Mouse (Mus musculus): Measurements from ENCODE around the gene Col23a1. TPM values are rescaled to one million over a fixed set of nuclear protein-coding genes. Genes with fewer than 3 reads are reported as not detected.

Gene Col23a1
- polyA plus RNA-seq, 1 experiment from 2014 or later = 4.0 TPM

DNA sequence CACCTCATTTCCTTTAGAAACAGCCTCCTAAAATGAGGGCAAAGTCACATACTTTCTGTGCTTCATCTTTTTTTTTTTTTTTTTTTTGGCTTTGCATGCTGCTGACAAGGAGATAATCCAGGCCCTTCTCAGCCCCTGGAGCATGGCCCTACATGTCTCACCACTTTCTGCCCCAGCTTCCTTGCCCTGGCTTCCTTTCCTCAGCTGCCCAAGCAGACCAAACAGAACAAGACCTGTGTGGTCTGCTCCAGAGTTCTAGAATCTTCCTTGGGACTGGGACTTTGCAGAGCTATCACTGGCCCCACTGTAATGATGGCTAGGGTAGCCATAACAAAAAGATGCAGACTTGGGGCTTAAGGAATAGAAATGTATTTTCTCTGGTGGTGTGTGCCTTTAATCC is 300.3 kb downstream of the Col23a1 start:
- peaks cover 13% of the 10 kb centered on the region for H3K4me1 ChIP-seq (ENCODE audit: control insufficient read depth, insufficient read depth, low read length)
- no peak overlapping the region for H3K9ac ChIP-seq (ENCODE audit: low read length)
- no peak overlapping the region for H3K4me2 ChIP-seq (ENCODE audit: low read depth, low read length)
- ATAC-seq (replicated peaks; ENCODE audit: extremely low read depth, insufficient read depth, low FRiP score) = no peak
- no peak overlapping the region for H3K4me3 ChIP-seq (ENCODE audit: low read length)
- H3K36me3 ChIP-seq (ENCODE audit: control insufficient read depth, insufficient read depth) = peaks cover 66% of the 10 kb centered on the region
- H3K9me3 ChIP-seq (replicated peaks; ENCODE audit: control insufficient read depth, low read length) = no peaks in the 10 kb centered on the region
- no peaks in the 10 kb centered on the region for H3K27me3 ChIP-seq (ENCODE audit: control insufficient read depth, insufficient read depth, low read length)
- no peak overlapping the region for H3K27ac ChIP-seq (ENCODE audit: low read length)

DNA sequence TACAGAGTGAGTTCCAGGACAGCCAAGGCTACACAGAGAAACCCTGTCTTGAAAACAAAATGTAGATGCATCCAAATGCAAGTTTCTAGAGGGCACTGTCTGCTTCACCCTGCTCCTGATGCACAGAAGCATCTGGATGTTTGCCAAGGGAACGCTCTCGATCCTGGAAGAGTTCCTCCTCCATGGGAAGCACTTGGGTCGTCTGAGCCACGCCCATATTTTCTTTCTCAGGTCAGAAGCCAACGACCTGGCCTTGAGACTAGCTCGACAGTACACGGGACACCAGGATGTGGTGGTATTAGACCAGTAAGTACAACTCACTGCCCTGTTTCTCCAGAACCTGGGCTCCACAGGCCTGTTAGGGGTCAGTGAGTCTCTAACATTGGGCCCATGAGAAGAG is 301.4 kb downstream of the Col23a1 start:
- no peak overlapping the region for H3K9ac ChIP-seq (ENCODE audit: low read length)
- peaks cover 78% of the 10 kb centered on the region for H3K36me3 ChIP-seq (ENCODE audit: control insufficient read depth, insufficient read depth)
- H3K27ac ChIP-seq (ENCODE audit: low read length) = no peak overlapping the region
- H3K27me3 ChIP-seq (ENCODE audit: control insufficient read depth, insufficient read depth, low read length) = no peaks in the 10 kb centered on the region
- no peak for ATAC-seq (replicated peaks; ENCODE audit: extremely low read depth, insufficient read depth, low FRiP score)
- H3K4me2 ChIP-seq (ENCODE audit: low read depth, low read length) = no peak overlapping the region
- WGBS = 48% methylated on average over 7 of the region's 7 CpGs
- peaks cover 3% of the 10 kb centered on the region; the same call in 1 of the 2 replicates for H3K4me1 ChIP-seq (ENCODE audit: control insufficient read depth, insufficient read depth, low read length)
- H3K9me3 ChIP-seq (replicated peaks; ENCODE audit: control insufficient read depth, low read length) = no peaks in the 10 kb centered on the region
- H3K4me3 ChIP-seq (ENCODE audit: low read length) = no peak overlapping the region

DNA sequence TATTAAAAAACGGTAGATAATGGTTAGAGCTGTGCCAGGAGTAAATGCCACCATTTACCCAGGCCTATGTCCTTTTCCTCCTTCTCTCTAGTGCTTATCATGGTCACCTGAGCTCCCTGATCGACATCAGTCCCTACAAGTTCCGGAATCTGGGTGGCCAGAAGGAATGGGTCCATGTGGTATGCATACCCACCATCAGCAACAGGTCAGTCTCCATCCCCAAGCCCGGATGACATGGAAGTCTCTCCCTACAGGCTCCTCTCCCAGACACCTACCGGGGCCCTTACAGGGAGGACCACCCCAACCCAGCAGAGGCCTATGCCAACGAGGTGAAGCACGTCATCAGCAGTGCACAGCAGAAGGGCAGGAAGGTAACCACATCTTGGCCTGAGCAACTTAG is 302.2 kb downstream of the Col23a1 start:
- Histone ChIP-seq H3K4me2 (ENCODE audit: low read depth, low read length) (no peak overlapping the region), H3K27me3 (ENCODE audit: control insufficient read depth, insufficient read depth, low read length) (no peaks in the 10 kb centered on the region), H3K27ac (ENCODE audit: low read length) (no peak overlapping the region), H3K36me3 (ENCODE audit: control insufficient read depth, insufficient read depth) (peaks cover 77% of the 10 kb centered on the region), H3K4me3 (ENCODE audit: low read length) (no peak overlapping the region), H3K9me3 (replicated peaks; ENCODE audit: control insufficient read depth, low read length) (no peaks in the 10 kb centered on the region), H3K4me1 (ENCODE audit: control insufficient read depth, insufficient read depth, low read length) (peaks cover 3% of the 10 kb centered on the region; the same call in 1 of the 2 replicates), H3K9ac (ENCODE audit: low read length) (no peak overlapping the region)
- 86% methylated on average over 7 of the region's 7 CpGs for WGBS
- ATAC-seq (replicated peaks; ENCODE audit: extremely low read depth, insufficient read depth, low FRiP score) = no peak

DNA sequence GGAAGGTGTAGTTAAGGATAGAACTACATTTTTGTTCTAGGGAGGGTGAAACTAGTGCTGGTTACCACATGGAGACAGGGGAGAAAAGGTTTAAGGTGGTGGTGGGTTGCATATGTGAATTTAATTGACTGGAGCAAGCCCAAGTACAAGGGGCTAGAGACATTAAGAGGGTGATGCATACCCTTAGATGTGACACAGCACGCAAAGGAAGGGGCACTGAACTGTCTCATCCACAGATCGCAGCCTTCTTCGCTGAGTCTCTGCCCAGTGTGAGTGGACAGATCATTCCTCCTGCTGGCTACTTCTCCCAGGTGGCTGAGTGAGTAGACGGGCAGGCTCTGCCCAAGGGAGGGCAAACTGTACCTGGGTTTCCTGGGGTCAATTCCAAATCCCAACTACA is 303.6 kb downstream of the Col23a1 start:
- no peak overlapping the region for H3K4me3 ChIP-seq (ENCODE audit: low read length)
- H3K9ac ChIP-seq (ENCODE audit: low read length) = no peak overlapping the region
- no peaks in the 10 kb centered on the region for H3K9me3 ChIP-seq (replicated peaks; ENCODE audit: control insufficient read depth, low read length)
- no peak overlapping the region for H3K27ac ChIP-seq (ENCODE audit: low read length)
- WGBS = 83% methylated on average over 4 of the region's 4 CpGs
- ATAC-seq (replicated peaks; ENCODE audit: extremely low read depth, insufficient read depth, low FRiP score) = no peak
- peaks cover 3% of the 10 kb centered on the region; the same call in 1 of the 2 replicates for H3K4me1 ChIP-seq (ENCODE audit: control insufficient read depth, insufficient read depth, low read length)
- H3K27me3 ChIP-seq (ENCODE audit: control insufficient read depth, insufficient read depth, low read length) = no peaks in the 10 kb centered on the region
- H3K4me2 ChIP-seq (ENCODE audit: low read depth, low read length) = no peak overlapping the region
- H3K36me3 ChIP-seq (ENCODE audit: control insufficient read depth, insufficient read depth) = peaks cover 76% of the 10 kb centered on the region

DNA sequence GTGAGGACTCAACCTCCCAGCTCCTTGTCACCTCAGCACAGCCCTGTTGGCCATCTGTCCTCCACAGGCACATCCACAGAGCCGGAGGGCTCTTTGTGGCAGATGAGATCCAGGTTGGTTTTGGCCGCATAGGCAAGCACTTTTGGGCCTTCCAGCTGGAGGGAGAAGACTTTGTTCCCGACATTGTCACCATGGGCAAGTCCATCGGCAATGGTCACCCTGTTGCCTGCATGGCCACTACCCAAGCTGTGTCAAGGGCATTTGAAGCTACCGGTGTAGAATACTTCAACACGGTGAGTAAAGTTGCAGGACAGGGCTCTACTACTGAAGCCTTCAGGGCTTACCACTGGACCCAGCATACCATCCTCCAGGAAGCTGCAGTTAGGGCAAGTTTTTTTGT is 304.1 kb downstream of the Col23a1 start:
- H3K27ac ChIP-seq (ENCODE audit: low read length) = no peak overlapping the region
- peaks cover 77% of the 10 kb centered on the region for H3K36me3 ChIP-seq (ENCODE audit: control insufficient read depth, insufficient read depth)
- H3K4me2 ChIP-seq (ENCODE audit: low read depth, low read length) = no peak overlapping the region
- WGBS = 88% methylated on average over 6 of the region's 6 CpGs
- H3K27me3 ChIP-seq (ENCODE audit: control insufficient read depth, insufficient read depth, low read length) = no peaks in the 10 kb centered on the region
- ATAC-seq (replicated peaks; ENCODE audit: extremely low read depth, insufficient read depth, low FRiP score) = no peak
- H3K9ac ChIP-seq (ENCODE audit: low read length) = no peak overlapping the region
- no peaks in the 10 kb centered on the region for H3K9me3 ChIP-seq (replicated peaks; ENCODE audit: control insufficient read depth, low read length)
- peaks cover 3% of the 10 kb centered on the region; the same call in 1 of the 2 replicates for H3K4me1 ChIP-seq (ENCODE audit: control insufficient read depth, insufficient read depth, low read length)
- no peak overlapping the region for H3K4me3 ChIP-seq (ENCODE audit: low read length)

DNA sequence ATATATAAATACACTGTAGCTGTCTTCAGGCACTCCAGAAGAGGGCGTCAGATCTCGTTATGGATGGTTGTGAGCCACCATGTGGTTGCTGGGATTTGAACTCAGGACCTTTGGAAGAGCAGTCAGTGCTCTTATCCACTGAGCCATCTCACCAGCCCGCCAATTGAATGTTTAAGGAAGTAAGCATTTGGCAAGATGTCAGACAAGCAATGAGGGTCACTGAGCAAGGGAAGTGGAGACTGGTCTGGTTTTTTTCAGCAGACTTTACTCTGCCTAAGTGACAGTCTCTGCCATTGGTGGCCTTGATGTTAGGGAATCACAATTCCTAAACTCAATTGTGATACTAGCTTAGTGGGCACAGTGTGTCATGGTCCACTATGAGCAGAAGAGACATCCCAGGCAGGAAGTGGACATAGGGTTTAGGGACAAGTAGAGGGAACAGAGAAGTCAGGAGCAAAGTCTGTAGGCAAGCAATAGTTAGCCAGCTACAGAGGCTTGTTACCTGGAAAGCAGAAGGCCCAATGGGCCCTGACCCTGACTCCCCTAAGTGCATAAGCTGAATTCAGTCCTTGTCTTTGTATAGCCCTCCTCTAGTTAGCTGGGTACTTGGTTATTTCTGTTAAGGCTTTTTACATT is 305.1 kb downstream of the Col23a1 start:
- 64% methylated on average over 3 of the region's 3 CpGs for WGBS
- no peak for ATAC-seq (replicated peaks; ENCODE audit: extremely low read depth, insufficient read depth, low FRiP score)
- no peak overlapping the region for H3K9ac ChIP-seq (ENCODE audit: low read length)
- no peak overlapping the region for H3K4me2 ChIP-seq (ENCODE audit: low read depth, low read length)
- H3K4me3 ChIP-seq (ENCODE audit: low read length) = no peak overlapping the region
- H3K9me3 ChIP-seq (replicated peaks; ENCODE audit: control insufficient read depth, low read length) = no peaks in the 10 kb centered on the region
- H3K36me3 ChIP-seq (ENCODE audit: control insufficient read depth, insufficient read depth) = peaks cover 77% of the 10 kb centered on the region
- H3K27ac ChIP-seq (ENCODE audit: low read length) = no peak overlapping the region
- H3K27me3 ChIP-seq (ENCODE audit: control insufficient read depth, insufficient read depth, low read length) = no peaks in the 10 kb centered on the region
- H3K4me1 ChIP-seq (ENCODE audit: control insufficient read depth, insufficient read depth, low read length) = peaks cover 3% of the 10 kb centered on the region; the same call in 1 of the 2 replicates

DNA sequence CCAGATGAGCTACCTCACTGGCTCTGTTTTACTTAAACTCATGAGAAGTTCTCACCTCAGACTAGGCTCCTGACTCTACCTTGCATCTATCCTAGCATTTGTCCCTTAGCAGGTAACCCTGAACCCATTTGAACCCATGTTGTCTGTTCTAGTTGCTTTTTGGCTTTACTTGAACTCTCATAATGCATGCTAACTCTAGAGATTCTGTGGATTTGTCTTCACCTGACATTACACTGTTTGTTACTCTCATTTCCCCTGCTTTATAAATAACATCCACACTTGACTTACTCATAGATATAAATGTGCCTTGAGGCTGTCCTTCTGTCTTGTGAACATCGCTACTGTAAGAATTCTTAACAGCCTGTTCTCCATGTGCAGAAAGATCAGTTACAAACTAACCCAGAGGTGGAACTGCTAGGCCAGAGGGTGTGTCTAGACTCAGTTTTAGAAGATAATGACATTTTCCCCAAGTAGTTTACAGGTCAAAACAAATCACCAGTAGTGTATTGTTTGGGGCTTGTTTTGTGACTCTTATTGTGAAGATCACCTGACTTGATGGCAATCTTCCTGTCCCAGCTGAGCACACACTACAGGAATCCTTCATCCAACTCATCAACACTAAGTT is 305.9 kb downstream of the Col23a1 start:
- Histone ChIP-seq H3K9me3 (replicated peaks; ENCODE audit: control insufficient read depth, low read length) (no peaks in the 10 kb centered on the region), H3K27ac (ENCODE audit: low read length) (no peak overlapping the region), H3K4me2 (ENCODE audit: low read depth, low read length) (no peak overlapping the region), H3K36me3 (ENCODE audit: control insufficient read depth, insufficient read depth) (peaks cover 80% of the 10 kb centered on the region), H3K9ac (ENCODE audit: low read length) (no peak overlapping the region), H3K4me1 (ENCODE audit: control insufficient read depth, insufficient read depth, low read length) (peaks cover 3% of the 10 kb centered on the region; the same call in 1 of the 2 replicates), H3K27me3 (ENCODE audit: control insufficient read depth, insufficient read depth, low read length) (no peaks in the 10 kb centered on the region), H3K4me3 (ENCODE audit: low read length) (no peak overlapping the region)
- WGBS = 87% methylated on average over 1 of the region's 1 CpGs
- ATAC-seq (replicated peaks; ENCODE audit: extremely low read depth, insufficient read depth, low FRiP score) = no peak

DNA sequence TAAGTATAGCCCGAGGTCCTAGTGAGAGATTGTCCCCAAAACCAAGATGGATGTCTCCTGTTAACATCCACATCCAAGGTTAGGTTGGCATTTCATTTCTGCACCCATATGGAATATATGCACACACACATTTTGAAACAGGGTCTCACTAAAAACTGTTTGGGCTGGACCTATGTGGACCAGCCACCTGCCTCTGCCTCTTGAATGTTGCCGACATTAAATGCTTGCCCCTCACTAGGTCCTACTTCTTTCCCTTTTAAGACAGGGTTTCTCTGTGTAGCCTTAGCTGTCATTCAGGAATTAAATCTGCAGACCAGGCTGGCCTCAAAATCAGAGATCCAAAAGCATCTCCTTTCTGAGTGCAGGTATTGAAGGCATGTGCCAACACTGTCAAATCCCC is 307.8 kb downstream of the Col23a1 start:
- H3K9me3 ChIP-seq (replicated peaks; ENCODE audit: control insufficient read depth, low read length) = no peaks in the 10 kb centered on the region
- no peak for ATAC-seq (replicated peaks; ENCODE audit: extremely low read depth, insufficient read depth, low FRiP score)
- no peak overlapping the region for H3K4me2 ChIP-seq (ENCODE audit: low read depth, low read length)
- H3K4me1 ChIP-seq (ENCODE audit: control insufficient read depth, insufficient read depth, low read length) = no peaks in the 10 kb centered on the region
- 59% methylated on average over 2 of the region's 2 CpGs for WGBS
- H3K36me3 ChIP-seq (ENCODE audit: control insufficient read depth, insufficient read depth) = peaks cover 85% of the 10 kb centered on the region
- H3K9ac ChIP-seq (ENCODE audit: low read length) = no peak overlapping the region
- H3K27me3 ChIP-seq (ENCODE audit: control insufficient read depth, insufficient read depth, low read length) = no peaks in the 10 kb centered on the region
- no peak overlapping the region for H3K4me3 ChIP-seq (ENCODE audit: low read length)
- H3K27ac ChIP-seq (ENCODE audit: low read length) = no peak overlapping the region

DNA sequence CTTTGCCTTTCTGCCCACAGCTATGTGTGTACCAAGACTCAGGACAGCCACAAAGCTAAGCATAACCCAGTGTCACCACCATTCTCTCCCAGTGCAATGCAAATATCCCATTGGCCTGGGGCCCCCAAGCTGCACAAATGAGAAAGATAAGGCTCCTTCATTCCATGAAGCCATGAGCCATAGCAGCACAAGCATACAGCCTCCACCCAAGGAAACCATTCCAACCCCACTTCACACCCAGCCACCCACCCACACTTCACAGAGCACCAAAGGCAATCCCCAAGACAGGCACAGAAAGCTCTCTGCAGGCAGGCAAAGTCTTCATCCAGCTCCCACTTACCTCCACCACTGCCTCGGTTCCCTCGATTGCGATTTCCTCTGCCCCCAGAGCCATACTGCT is 312.5 kb downstream of the Col23a1 start:
- H3K36me3 ChIP-seq (ENCODE audit: control insufficient read depth, insufficient read depth) = peaks cover 76% of the 10 kb centered on the region
- H3K4me1 ChIP-seq (ENCODE audit: control insufficient read depth, insufficient read depth, low read length) = peaks cover 17% of the 10 kb centered on the region
- no peak for ATAC-seq (replicated peaks; ENCODE audit: extremely low read depth, insufficient read depth, low FRiP score)
- H3K27ac ChIP-seq (ENCODE audit: low read length) = no peak overlapping the region
- no peaks in the 10 kb centered on the region for H3K9me3 ChIP-seq (replicated peaks; ENCODE audit: control insufficient read depth, low read length)
- no peak overlapping the region for H3K4me3 ChIP-seq (ENCODE audit: low read length)
- WGBS = 84% methylated on average over 3 of the region's 3 CpGs
- no peaks in the 10 kb centered on the region for H3K27me3 ChIP-seq (ENCODE audit: control insufficient read depth, insufficient read depth, low read length)
- H3K9ac ChIP-seq (ENCODE audit: low read length) = no peak overlapping the region
- H3K4me2 ChIP-seq (ENCODE audit: low read depth, low read length) = no peak overlapping the region
